Mouse (Mus musculus) urinary bladder, postnatal 4 days (tissue): ENCODE measurements around the gene Artn.
A peak's percentile ranks its signal among the peaks of the same experiment; 100 is the strongest.

Experiments used
- DNase-seq, 2 experiments: peaks; one replicate each; pipeline ENCODE4 v3.0.0; 2021 to 2022; ENCODE audit warnings: low spot score in 2 of 2

The Artn gene

DNA sequence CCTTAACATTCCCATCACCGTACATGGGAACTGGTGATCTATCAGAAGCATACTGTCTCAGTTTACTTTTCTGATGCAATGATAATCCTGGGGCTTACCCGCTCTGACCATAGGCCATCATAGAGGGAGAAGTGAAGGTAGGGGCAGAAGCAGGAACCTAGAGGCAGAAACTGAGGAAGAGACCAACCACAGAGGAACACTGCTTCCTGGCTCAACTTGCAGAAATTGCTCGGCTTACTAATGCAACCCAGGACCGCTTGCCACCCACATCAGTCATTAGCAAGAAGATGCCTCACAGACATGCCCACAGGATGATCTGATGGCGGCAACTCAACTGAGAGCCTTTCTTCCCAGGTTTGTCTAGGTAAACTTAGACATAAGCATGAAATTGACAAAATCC lies 10.8 kb downstream of the Artn start:
- DNase-seq: no peak

DNA sequence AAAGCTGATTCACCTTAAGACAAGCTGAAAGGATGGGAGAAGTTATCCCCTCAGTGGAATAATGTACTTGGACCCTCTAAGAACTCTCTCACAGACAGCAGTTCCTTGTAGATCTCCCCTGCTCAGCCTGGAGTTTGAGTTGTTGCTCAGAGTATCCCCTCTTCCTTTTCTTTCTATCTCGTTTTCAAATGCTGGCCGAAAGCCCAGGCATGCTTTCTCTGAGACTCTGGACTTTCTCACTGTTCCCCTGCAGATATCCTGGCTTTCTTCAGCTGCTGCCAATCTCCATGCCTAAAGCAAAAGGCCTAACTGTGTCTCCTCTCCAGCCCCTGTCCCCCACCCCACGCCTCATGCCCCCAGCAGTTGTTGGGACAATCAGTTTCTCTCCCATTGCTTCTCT lies 11.3 kb downstream of the Artn start:
- DNase-seq: no peak

- no peak for DNase-seq
Observed at GRCm38 (mm10) chr4:117917847-117918246, 11.7 kb downstream of the Artn start.

DNA sequence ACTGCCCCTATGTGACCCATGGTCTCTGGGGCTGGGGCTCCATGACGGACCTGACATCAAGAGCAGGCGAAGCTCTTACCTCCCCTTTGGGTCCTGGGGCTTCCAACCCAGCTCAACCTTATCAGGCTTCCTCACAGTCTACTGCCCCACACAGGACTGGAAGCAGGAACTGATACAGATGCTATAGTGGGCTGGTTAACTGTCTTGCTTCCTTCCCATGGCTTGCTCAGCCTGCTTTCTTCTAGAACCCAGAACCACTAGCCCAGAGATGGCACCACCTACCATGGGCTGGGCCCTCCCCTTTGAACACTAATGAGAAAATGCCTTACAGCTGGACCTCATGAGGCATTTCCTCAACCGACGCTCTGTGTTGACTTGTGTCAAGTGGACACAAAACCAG lies 12.2 kb downstream of the Artn start:
- DNase-seq: no peak

GRCm38 (mm10) chr4:117916386-117916785 lies 13.2 kb downstream of the Artn start:
- DNase-seq: no peak

DNA sequence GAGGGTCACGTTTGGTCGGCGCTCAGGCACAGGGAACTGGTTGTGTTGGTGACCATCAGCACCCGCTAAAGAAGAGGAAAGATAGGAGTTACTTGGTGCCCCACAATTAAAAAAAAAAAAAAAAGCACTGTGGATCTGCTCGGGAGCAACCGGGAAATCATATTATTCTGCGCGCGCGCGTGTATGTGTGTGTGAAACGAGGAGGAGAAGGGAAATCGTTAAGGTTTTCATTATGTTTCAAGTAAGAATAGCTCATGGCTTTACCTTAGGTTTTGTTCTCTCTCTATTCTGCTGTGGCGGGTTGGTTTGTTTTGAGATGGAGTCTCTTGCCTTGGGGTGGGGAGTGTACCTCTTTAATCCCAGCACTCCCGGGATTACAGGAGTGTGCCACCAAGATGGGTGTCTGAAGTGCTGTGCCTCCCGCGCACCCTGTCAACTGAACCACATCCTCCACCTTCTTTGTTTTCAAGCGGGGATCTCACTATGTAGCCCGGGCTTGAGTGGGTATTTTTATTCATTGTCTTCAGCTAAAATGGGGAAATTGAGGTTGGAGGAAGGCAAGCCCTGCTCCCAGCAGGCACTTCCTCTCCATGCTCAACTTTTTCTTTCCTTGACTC lies 14.0 kb downstream of the Artn start:
- DNase-seq: no peak

DNA sequence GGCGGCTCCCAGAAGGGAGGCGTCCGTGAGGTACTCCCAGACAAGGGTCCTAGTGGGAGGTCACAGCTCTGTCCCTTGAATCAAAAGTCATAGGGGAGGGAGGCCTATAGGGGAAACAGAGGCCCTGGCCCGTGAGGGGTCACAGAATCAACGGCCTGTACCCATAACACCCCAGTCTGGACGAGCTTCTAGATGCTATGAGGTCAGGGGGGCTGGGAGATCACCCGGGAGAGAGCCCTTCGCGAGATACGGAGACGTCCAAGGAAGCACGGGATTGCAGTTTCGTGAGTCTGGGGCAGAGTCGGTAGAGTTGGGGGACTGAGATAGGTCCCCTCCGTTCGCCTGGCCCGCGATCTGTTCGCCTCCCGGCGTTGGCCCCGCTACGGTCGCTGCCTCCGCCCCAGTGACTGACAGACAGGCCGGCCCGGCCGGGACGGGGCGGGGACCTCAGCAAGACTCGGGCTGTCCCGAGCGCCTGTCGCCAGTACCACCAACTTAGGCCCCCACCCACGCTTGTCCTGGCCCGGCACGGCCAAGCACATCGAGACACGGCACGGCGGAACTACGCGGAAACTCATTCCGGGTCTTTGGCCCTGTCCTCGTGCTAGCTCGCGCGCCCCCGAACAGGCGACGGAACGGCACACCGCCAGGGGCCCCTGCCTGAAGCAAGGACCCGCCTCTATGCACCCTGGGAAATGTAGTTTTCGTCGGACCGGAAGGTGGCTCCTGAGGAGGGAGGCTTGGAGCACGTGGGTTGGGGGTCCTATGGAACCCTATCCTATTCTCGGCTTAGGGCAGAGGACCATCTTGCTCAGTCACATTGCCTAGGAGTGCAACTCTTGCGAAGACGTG lies 14.7 kb downstream of the Artn start, which contains the start of gene Ipo13:
Gene Ipo13, minus strand, starts transcription at position 409 of the 852 bp plus-strand sequence.
- peak; percentile 86 to 88 for DNase-seq

DNA sequence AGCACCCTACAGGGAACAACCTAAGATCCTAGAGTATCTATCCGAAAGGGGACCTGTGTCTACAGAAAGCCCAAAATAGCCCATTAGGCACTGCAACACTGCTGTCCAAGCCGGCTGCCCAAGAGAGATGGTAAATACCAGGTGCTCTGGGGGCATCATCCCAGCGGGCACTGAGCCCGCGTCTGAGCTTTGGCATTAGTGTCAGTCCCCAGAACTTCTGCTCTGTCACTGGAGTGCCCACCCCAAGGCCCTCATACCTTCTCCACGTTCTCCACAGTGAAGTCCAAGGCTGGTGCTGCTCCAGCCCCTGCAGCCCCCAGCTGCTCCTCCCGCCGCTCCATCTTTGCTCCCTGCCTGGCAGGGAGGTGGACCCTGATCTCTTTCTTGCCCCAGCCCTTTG lies 15.5 kb downstream of the Artn start:
- no peak for DNase-seq

DNA sequence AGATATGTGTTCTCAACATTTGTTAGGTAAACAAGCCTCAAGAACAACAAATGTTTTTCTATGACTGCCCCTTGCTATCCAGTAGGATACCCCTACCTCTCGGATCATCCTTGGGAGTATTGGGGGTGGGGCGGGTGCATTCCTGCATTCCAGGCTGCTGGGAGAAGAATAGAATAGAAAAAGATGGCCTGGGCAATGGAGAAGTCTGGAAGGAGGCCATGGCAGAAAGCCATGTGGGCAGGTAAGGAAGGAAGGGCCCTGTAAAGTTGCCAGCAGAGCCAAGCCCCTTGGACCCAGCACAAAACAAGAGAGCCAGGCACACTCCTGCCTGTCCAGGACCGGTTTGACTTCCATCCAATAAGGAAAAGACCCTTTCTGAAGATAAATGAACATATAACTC lies 16.1 kb downstream of the Artn start:
- DNase-seq: no peak

GRCm38 (mm10) chr4:117912685-117913273 lies 16.8 kb downstream of the Artn start:
- no peak for DNase-seq

DNA sequence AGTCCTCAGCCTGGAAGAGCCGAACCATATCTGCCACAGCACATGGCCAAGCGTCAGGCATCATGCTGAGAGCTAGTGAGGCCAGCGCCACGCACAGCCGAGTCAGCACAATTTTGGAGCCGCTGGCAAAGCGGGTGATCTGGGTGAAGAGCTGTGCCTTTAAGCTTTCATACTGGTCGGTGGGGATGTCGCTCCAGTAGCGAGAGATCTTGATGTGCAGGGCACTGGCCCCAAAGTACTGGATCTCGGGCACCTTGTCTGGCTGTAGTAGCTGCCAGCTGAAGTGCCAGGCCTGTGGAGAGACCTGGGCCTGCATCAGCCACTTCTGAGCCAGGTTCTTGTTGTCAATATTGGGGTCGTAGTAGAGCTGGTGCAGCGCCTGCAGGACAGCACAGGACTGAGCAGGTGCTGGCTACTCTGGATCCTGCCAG lies 17.4 kb downstream of the Artn start:
- no peak for DNase-seq

DNA sequence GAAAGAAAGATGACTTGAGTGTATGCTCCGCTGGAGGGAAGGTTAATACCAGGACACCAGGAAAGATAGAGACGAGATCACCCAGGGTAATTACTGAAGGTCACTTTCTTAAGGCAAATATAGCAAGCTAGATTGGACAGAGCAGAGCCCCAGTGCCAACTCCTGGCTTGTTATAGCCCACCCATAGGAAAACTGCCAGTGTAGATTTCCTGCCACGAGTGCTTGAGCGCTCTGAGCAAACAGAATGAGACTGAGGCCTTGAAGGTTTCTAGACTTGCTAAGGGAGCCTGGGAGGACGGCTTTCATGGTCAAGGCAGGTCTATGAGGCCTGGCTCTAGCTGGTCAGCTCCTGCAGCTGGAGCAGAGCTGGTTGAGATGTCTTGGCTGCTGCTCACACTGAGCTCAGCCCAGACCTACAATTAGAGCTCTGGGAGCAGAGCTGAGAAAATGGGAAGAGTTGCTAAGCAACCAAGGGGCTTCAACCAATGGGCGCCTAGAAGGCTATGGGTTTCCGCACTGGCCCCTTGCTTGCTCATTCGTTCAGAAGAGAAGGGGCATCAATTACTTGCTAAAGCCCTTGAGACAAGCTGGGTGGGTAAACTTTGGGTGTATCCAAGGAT lies 20.6 kb downstream of the Artn start:
- no peak for DNase-seq

DNA sequence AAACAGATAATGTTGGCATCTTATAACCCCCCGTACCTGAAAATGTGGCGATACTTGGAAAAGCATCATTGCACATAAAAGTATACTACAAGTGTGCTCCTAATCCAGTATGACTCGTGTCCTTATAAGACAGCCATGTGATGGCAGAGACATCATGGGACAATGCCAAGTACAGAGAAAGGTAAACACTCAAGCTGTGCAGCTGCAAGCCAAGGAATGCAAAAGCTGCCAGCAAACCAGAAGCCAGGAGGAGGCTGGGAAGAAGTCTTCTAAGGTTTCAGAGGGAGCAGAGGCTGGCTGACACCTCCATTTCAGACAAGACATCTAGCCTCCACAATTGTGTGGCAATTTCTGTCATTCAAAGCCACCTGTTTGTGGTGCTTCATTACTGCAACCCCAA lies 23.4 kb downstream of the Artn start:
- DNase-seq: no peak

GRCm38 (mm10) chr4:117904761-117905160 lies 24.8 kb downstream of the Artn start:
- no peak for DNase-seq

DNA sequence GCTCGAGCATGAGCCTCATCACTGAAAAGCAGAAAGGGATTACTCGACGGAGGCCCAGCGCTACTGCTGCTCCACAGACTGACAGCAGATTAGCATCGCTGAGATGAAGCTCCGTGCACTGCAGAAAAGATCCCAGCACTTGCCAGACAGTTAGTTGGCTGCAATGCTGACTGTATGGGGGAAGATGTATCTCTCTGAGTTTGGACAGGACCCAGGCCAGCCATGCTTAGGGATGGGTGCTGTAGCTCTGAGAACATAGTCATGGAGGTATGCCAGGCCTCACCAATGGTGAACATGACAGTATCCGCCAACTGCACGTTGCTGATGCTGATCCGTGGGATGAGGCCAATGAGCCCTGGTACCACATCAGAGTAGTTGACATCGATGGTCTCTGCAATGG lies 25.5 kb downstream of the Artn start:
- DNase-seq: no peak

DNA sequence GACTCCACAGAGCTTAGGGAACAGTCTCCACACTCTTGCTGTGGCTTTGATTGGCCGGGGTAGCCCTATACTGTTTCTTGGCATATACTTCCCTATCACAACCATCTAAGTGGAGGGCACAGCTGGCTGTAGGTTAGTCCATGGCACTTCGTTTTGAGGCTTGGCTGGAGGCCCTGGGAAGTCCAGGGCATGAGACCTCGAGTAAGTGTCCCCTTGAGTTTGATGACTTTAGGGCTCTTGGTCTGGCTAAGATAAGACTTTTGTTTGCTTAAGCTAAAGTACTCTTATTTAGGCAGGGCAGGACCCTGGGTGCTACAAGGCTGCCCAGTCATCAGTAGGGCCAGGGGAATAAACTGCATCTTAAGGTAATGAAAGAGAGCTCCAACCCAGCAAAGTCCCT lies 31.5 kb downstream of the Artn start:
- DNase-seq: no peak

- no peak for DNase-seq
Observed at GRCm38 (mm10) chr4:117896031-117896430, 33.5 kb downstream of the Artn start.

- no peak for DNase-seq
Observed at GRCm38 (mm10) chr4:117895339-117895738, 34.2 kb downstream of the Artn start.

DNA sequence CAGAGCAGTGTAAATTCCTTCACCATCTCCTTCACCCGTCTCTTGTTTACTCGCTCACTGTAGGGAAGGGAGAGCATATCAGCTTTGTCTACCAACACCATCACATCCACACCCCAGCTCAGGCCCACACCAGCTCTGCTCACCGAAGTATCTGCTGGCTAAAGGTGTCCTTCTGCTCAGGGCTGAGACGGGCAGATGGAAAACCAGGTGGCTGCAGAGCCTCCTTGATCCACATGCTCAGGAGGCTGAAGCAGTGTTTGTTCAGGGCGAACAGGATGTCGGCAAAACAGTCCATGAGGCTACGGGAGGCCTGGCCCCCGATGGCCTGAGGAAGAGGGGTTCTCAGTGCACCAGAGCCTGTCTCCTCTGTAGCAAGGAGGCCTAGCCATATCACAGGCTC lies 35.0 kb downstream of the Artn start:
- no peak for DNase-seq

GRCm38 (mm10) chr4:117893376-117893775 lies 36.2 kb downstream of the Artn start:
- no peak for DNase-seq

DNA sequence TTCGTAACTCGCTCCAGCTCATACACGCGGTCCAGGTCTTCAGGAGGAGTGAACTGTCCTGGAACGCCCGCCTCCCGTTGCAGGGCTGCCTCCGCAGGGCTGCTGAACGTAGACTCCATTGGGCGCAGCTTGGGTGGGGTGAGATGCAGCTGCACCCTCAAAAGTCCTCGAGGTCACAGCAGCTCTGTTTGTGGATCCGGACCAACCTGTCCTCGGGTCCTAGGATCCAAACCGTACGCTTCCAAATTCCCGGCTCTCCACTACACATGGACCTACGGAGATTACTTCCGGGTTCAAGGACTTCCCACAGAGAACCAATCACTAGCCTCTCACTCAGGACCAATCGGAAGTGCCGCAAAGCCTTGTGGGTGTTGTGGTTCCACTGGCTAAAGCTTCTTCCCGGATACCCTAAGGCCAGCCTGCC lies 37.8 kb downstream of the Artn start, which contains the start of gene Dph2:
Gene Dph2, minus strand, starts transcription at position 295 of the 424 bp plus-strand sequence.
- peak; percentile 63 to 75 for DNase-seq

GRCm38 (mm10) chr4:117890750-117891149 lies 38.8 kb downstream of the Artn start:
- no peak for DNase-seq
